Mouse (Mus musculus): Measurements from ENCODE around the gene Cnih3. TPM values are rescaled to one million over a fixed set of nuclear protein-coding genes. Genes with fewer than 3 reads are reported as not detected.

Gene Cnih3
- polyA plus RNA-seq, 1 experiment from 2014 or later: 0.39 TPM

GRCm38 (mm10) chr1:181440982-181441603 lies 88.7 kb downstream of the Cnih3 start:
- H3K9ac ChIP-seq (replicated peaks; ENCODE audit: low read depth, low read length): no peak overlapping the region
- ATAC-seq (ENCODE audit: insufficient number of reproducible peaks, insufficient read depth, low FRiP score, low read depth): no peak
- H3K27me3 ChIP-seq (ENCODE audit: control insufficient read depth, insufficient read depth, low read length): no peaks in the 10 kb centered on the region
- peak overlapping the region; percentile 72 for H3K27ac ChIP-seq (ENCODE audit: low read length)
- H3K4me2 ChIP-seq (replicated peaks; ENCODE audit: low read depth, low read length): no peak overlapping the region
- H3K36me3 ChIP-seq (ENCODE audit: control insufficient read depth, insufficient read depth, low read length): no peaks in the 10 kb centered on the region
- no peak overlapping the region for H3K4me3 ChIP-seq (ENCODE audit: low read depth, low read length)
- H3K9me3 ChIP-seq (ENCODE audit: control insufficient read depth, low read depth, low read length): no peaks in the 10 kb centered on the region
- no peaks in the 10 kb centered on the region for H3K4me1 ChIP-seq (ENCODE audit: control insufficient read depth, insufficient read depth, low read length)
- 68% methylated on average over 8 of the region's 8 CpGs for WGBS

GRCm38 (mm10) chr1:181441654-181442241 lies 89.3 kb downstream of the Cnih3 start:
- Histone ChIP-seq H3K27me3 (ENCODE audit: control insufficient read depth, insufficient read depth, low read length) (no peaks in the 10 kb centered on the region), H3K36me3 (ENCODE audit: control insufficient read depth, insufficient read depth, low read length) (no peaks in the 10 kb centered on the region), H3K4me1 (ENCODE audit: control insufficient read depth, insufficient read depth, low read length) (no peaks in the 10 kb centered on the region), H3K4me2 (replicated peaks; ENCODE audit: low read depth, low read length) (no peak overlapping the region), H3K9ac (replicated peaks; ENCODE audit: low read depth, low read length) (no peak overlapping the region), H3K9me3 (ENCODE audit: control insufficient read depth, low read depth, low read length) (no peaks in the 10 kb centered on the region), H3K27ac (ENCODE audit: low read length) (peak overlapping the region; percentile 72), H3K4me3 (ENCODE audit: low read depth, low read length) (no peak overlapping the region)
- ATAC-seq (ENCODE audit: insufficient number of reproducible peaks, insufficient read depth, low FRiP score, low read depth): peak; percentile 65; the same call in 1 of the 2 replicates
- 61% methylated on average over 7 of the region's 7 CpGs for WGBS

GRCm38 (mm10) chr1:181445041-181445440 lies 92.6 kb downstream of the Cnih3 start:
- no peak for ATAC-seq (ENCODE audit: insufficient number of reproducible peaks, insufficient read depth, low FRiP score, low read depth)
- WGBS: 88% methylated on average over 5 of the region's 5 CpGs

DNA sequence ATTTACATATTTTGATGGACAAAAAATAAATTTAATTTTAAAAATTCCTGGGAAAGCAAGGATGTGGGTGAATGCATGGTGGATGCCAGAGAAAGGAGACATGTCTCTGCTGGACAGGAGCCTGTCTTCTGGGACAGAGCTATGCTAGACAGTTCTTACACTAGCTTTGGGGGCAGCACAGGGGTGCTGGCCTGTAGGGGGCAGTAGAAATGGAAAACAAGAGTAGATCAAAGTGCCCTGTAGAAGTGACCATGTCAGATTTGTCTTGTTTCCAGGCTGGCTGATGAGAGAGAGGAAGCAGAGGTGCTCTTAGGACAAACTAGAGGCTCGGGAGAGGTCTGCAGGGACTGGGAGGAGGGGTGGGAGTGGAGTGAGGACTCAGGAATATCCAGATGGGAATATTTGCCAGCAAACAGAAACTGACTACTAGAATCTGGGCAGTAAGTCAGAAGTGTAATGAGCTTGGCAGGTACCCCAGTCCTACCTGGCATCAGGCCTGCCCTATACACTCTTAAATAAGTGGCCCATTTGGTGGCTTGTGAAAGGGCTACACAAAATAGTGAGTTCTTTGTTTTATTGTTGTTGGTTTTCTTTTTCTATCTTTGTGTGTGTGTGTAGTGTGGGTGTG lies 93.3 kb downstream of the Cnih3 start:
- H3K27ac ChIP-seq (ENCODE audit: low read length): no peak overlapping the region
- H3K9ac ChIP-seq (replicated peaks; ENCODE audit: low read depth, low read length): no peak overlapping the region
- WGBS: 35% methylated on average over 1 of the region's 1 CpGs
- no peaks in the 10 kb centered on the region for H3K9me3 ChIP-seq (ENCODE audit: control insufficient read depth, low read depth, low read length)
- H3K4me3 ChIP-seq (ENCODE audit: low read depth, low read length): no peak overlapping the region
- H3K27me3 ChIP-seq (ENCODE audit: control insufficient read depth, insufficient read depth, low read length): no peaks in the 10 kb centered on the region
- H3K36me3 ChIP-seq (ENCODE audit: control insufficient read depth, insufficient read depth, low read length): no peaks in the 10 kb centered on the region
- no peak for ATAC-seq (ENCODE audit: insufficient number of reproducible peaks, insufficient read depth, low FRiP score, low read depth)
- H3K4me2 ChIP-seq (replicated peaks; ENCODE audit: low read depth, low read length): no peak overlapping the region
- H3K4me1 ChIP-seq (ENCODE audit: control insufficient read depth, insufficient read depth, low read length): no peaks in the 10 kb centered on the region

More at GRCm38 (mm10) chr1:181445041-181445440, 92.6 kb downstream of the Cnih3 start:
- no peak overlapping the region for H3K9ac ChIP-seq (replicated peaks; ENCODE audit: low read depth, low read length)
- H3K4me3 ChIP-seq (ENCODE audit: low read depth, low read length): no peak overlapping the region
- no peaks in the 10 kb centered on the region for H3K4me1 ChIP-seq (ENCODE audit: control insufficient read depth, insufficient read depth, low read length)
- H3K36me3 ChIP-seq (ENCODE audit: control insufficient read depth, insufficient read depth, low read length): no peaks in the 10 kb centered on the region
- H3K4me2 ChIP-seq (replicated peaks; ENCODE audit: low read depth, low read length): no peak overlapping the region
- H3K9me3 ChIP-seq (ENCODE audit: control insufficient read depth, low read depth, low read length): no peaks in the 10 kb centered on the region
- H3K27ac ChIP-seq (ENCODE audit: low read length): no peak overlapping the region
- no peaks in the 10 kb centered on the region for H3K27me3 ChIP-seq (ENCODE audit: control insufficient read depth, insufficient read depth, low read length)

DNA sequence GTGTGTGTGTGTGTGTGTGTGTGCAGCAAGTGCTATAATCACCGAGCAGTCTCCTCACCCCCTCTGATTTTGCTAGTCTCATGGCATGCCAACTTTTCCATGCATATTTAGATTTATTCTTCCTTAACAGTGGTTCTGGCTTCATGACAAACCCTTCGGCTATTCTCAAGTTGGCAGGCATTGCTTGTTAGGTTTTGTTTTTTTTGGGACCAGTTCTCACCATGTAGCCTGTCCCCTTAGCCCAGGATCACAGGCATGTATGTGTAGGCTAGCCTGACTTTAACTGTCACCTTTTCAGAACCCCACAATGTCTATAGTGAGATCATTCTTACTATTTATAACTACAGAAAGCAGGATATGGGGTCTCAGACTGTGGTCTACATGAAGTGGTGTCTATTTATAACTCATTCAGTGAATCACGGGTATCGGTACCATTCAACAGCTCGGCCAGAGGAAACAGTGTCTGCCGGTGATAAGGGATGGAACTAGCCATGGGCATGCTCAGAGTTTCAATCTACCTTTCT lies 94.2 kb downstream of the Cnih3 start:
- no peak overlapping the region for H3K4me3 ChIP-seq (ENCODE audit: low read depth, low read length)
- no peak overlapping the region for H3K27ac ChIP-seq (ENCODE audit: low read length)
- H3K4me1 ChIP-seq (ENCODE audit: control insufficient read depth, insufficient read depth, low read length): no peaks in the 10 kb centered on the region
- no peaks in the 10 kb centered on the region for H3K36me3 ChIP-seq (ENCODE audit: control insufficient read depth, insufficient read depth, low read length)
- no peak overlapping the region for H3K9ac ChIP-seq (replicated peaks; ENCODE audit: low read depth, low read length)
- ATAC-seq (ENCODE audit: insufficient number of reproducible peaks, insufficient read depth, low FRiP score, low read depth): no peak
- WGBS: 68% methylated on average over 6 of the region's 6 CpGs
- H3K27me3 ChIP-seq (ENCODE audit: control insufficient read depth, insufficient read depth, low read length): no peaks in the 10 kb centered on the region
- no peak overlapping the region for H3K4me2 ChIP-seq (replicated peaks; ENCODE audit: low read depth, low read length)
- H3K9me3 ChIP-seq (ENCODE audit: control insufficient read depth, low read depth, low read length): no peaks in the 10 kb centered on the region

DNA sequence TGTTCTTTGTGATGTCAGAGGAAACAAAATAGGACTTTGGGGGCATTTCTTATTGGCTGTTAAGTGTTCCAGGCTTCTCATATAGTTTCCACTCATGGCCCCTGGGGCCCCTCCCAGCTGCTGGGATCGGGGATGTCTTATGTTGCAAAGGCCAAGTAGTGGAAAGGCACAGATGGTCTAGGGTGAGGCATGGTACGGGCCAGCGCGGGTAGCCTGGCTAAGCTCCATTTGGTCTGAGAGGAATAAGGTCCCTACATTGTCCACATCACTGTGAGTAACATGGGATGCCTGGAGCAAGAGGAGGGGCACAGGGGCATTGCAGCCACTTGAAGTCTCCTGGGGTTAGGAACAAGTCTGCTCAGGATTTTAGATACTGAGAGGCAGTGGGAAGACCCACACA lies 95.1 kb downstream of the Cnih3 start:
- ATAC-seq (ENCODE audit: insufficient number of reproducible peaks, insufficient read depth, low FRiP score, low read depth): no peak
- Histone ChIP-seq H3K36me3 (ENCODE audit: control insufficient read depth, insufficient read depth, low read length) (no peaks in the 10 kb centered on the region), H3K27me3 (ENCODE audit: control insufficient read depth, insufficient read depth, low read length) (no peaks in the 10 kb centered on the region), H3K9me3 (ENCODE audit: control insufficient read depth, low read depth, low read length) (no peaks in the 10 kb centered on the region), H3K27ac (ENCODE audit: low read length) (no peak overlapping the region), H3K4me2 (replicated peaks; ENCODE audit: low read depth, low read length) (no peak overlapping the region), H3K9ac (replicated peaks; ENCODE audit: low read depth, low read length) (no peak overlapping the region), H3K4me1 (ENCODE audit: control insufficient read depth, insufficient read depth, low read length) (no peaks in the 10 kb centered on the region), H3K4me3 (ENCODE audit: low read depth, low read length) (no peak overlapping the region)
- 82% methylated on average over 4 of the region's 4 CpGs for WGBS

DNA sequence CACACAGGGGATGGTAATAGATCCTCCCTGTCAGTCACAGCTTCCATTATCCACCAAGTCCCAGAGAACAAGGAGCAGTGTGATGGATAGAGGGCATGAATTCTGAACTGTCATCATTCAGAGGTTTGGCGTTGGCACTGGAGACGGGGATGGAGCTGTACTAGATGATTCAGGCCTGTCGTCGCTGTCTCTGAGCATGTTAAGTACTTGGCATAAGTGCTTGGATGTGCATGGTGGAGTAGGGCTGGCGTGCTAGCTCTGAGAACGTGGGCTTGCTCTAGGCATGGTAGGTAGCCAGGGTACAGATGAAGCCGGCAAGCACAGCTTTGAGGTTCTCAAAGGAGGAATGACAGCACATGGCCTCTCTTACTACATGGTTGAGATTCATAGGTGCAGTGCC lies 95.6 kb downstream of the Cnih3 start:
- H3K9me3 ChIP-seq (ENCODE audit: control insufficient read depth, low read depth, low read length): no peaks in the 10 kb centered on the region
- H3K4me2 ChIP-seq (replicated peaks; ENCODE audit: low read depth, low read length): no peak overlapping the region
- no peaks in the 10 kb centered on the region for H3K4me1 ChIP-seq (ENCODE audit: control insufficient read depth, insufficient read depth, low read length)
- H3K36me3 ChIP-seq (ENCODE audit: control insufficient read depth, insufficient read depth, low read length): no peaks in the 10 kb centered on the region
- H3K4me3 ChIP-seq (ENCODE audit: low read depth, low read length): no peak overlapping the region
- no peaks in the 10 kb centered on the region for H3K27me3 ChIP-seq (ENCODE audit: control insufficient read depth, insufficient read depth, low read length)
- ATAC-seq (ENCODE audit: insufficient number of reproducible peaks, insufficient read depth, low FRiP score, low read depth): no peak
- WGBS: 84% methylated on average over 7 of the region's 7 CpGs
- H3K9ac ChIP-seq (replicated peaks; ENCODE audit: low read depth, low read length): no peak overlapping the region
- no peak overlapping the region for H3K27ac ChIP-seq (ENCODE audit: low read length)

- no peaks in the 10 kb centered on the region for H3K27me3 ChIP-seq (ENCODE audit: control insufficient read depth, insufficient read depth, low read length)
- H3K4me3 ChIP-seq (ENCODE audit: low read depth, low read length): no peak overlapping the region
- 88% methylated on average over 6 of the region's 6 CpGs for WGBS
Observed at GRCm38 (mm10) chr1:181453106-181453505, 100.7 kb downstream of the Cnih3 start.

More at GRCm38 (mm10) chr1:181453106-181453505, 100.7 kb downstream of the Cnih3 start:
- no peak overlapping the region for H3K9ac ChIP-seq (replicated peaks; ENCODE audit: low read depth, low read length)
- no peak overlapping the region for H3K4me2 ChIP-seq (replicated peaks; ENCODE audit: low read depth, low read length)
- no peaks in the 10 kb centered on the region for H3K36me3 ChIP-seq (ENCODE audit: control insufficient read depth, insufficient read depth, low read length)
- no peaks in the 10 kb centered on the region for H3K4me1 ChIP-seq (ENCODE audit: control insufficient read depth, insufficient read depth, low read length)
- ATAC-seq (ENCODE audit: insufficient number of reproducible peaks, insufficient read depth, low FRiP score, low read depth): no peak
- no peak overlapping the region for H3K27ac ChIP-seq (ENCODE audit: low read length)
- no peaks in the 10 kb centered on the region for H3K9me3 ChIP-seq (ENCODE audit: control insufficient read depth, low read depth, low read length)
